Mouse (Mus musculus) ES-Bruce4 (cell line): Measurements from ENCODE around the gene Gm10401. TPM values are rescaled to one million over a fixed set of nuclear protein-coding genes. Genes with fewer than 3 reads are reported as not detected.
"Not testable (repeated sequence)": the region's sequence is repeated elsewhere in the genome, so short reads cannot be mapped to it uniquely, and the experiment has no call there.

ENCODE experiments used
- H3K27ac ChIP-seq: 2 replicates; pipeline ENCODE4 v1.5.1; 2012; ENCODE audit warnings: low read length, inconsistent platforms; ENCODE audit not compliant: insufficient read depth
- H3K27me3 ChIP-seq: 2 replicates; pipeline ENCODE4 v1.6.1; 2012; ENCODE audit warnings: mild to moderate bottlenecking, low read length, inconsistent platforms; ENCODE audit not compliant: control insufficient read depth, poor library complexity, insufficient read depth, severe bottlenecking
- H3K36me3 ChIP-seq: 2 replicates; pipeline ENCODE4 v1.6.1; 2012; ENCODE audit warnings: inconsistent platforms, mild to moderate bottlenecking, low read length, moderate library complexity; ENCODE audit not compliant: control insufficient read depth, poor library complexity, insufficient read depth, severe bottlenecking
- H3K4me1 ChIP-seq: one replicate; pipeline ENCODE4 v1.8.1; 2011; ENCODE audit warnings: low read length; ENCODE audit not compliant: control insufficient read depth, insufficient read depth
- H3K4me3 ChIP-seq: 2 replicates; pipeline ENCODE4 v1.5.1; 2011; ENCODE audit warnings: low read depth, mild to moderate bottlenecking, low read length
- H3K9ac ChIP-seq: 2 replicates; pipeline ENCODE4 v1.6.1; 2012; ENCODE audit warnings: low read depth, mild to moderate bottlenecking, inconsistent platforms; ENCODE audit not compliant: poor library complexity, severe bottlenecking
- H3K9me3 ChIP-seq: replicated peaks from 2 replicates; pipeline ENCODE4 v1.6.1; 2012; ENCODE audit warnings: mild to moderate bottlenecking, low read length, inconsistent platforms; ENCODE audit not compliant: control insufficient read depth, poor library complexity, insufficient read depth, severe bottlenecking
- CTCF ChIP-seq: IDR thresholded peaks from one replicate; pipeline ENCODE4 v1.8.1; 2011; ENCODE audit warnings: low read depth, low read length
- EP300 ChIP-seq: IDR thresholded peaks from 2 replicates; pipeline ENCODE4 v1.6.1; 2011; ENCODE audit warnings: low read depth, low read length; ENCODE audit not compliant: insufficient read depth
- POLR2A ChIP-seq: IDR thresholded peaks from one replicate; pipeline ENCODE4 v1.8.1; 2011; ENCODE audit warnings: low read length; ENCODE audit not compliant: insufficient read depth
- polyA plus RNA-seq: library from polyadenylated mRNA; stranded (reverse); fragments of >200 nt; gene quantifications from 2 replicates; pipeline ENCODE4 v1.2.4, GENCODE M21; 2011; ENCODE audit warnings: low read depth; ENCODE audit not compliant: missing spikeins, insufficient read depth, insufficient read length

Gene Gm10401
- polyA plus RNA-seq, 1 experiment, result not detected

DNA sequence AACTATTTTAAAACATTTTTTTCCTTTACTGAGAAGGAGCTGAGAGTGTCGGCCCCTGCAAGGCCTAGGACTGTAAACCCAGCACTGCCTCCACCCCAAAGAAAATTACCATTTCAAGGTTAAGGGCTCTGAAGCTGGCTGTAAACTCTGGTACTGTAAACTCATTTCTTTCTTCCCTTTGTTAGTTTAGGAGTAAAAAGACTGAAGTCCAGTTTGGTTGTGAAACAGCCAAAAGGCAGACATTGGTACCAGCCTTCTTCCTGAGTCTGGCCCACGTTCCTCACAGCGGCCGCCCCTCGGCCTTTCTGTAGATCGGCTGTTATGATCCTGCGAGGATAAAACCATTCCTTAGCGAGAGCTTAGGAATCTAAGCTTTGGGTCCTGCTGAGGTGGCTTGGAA, 16.4 kb upstream of the Gm10401 start:
- no peak overlapping the region for H3K27ac ChIP-seq
- H3K27me3 ChIP-seq, result no peaks in the 10 kb centered on the region
- H3K9me3 ChIP-seq, result no peaks in the 10 kb centered on the region
- H3K4me3 ChIP-seq, result no peak overlapping the region
- H3K36me3 ChIP-seq, result peaks cover 7% of the 10 kb centered on the region; the same call in 1 of the 2 replicates
- TF ChIP-seq EP300, result no peak
- TF ChIP-seq POLR2A, result no peak
- TF ChIP-seq CTCF, result no peak
- no peaks in the 10 kb centered on the region for H3K4me1 ChIP-seq
- H3K9ac ChIP-seq, result no peak overlapping the region

DNA sequence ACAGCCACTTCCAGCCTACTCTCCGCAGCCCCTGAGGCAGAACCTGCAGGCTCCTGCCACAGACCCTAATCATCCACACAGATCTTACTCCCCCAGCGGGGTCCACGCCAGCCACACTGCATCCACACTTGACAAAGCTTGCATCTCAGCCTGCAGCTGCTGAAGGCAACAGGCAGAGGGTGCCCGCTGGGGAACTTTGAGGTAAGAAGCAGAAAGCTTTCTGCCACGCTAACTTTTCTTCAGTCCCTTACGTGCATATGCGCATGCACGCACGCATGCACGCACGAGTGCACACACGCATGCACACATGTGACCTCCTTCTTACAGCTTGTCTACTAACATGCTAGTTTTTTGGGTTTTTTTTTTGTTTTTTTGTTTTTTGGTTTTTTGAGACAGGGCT, 15.1 kb upstream of the Gm10401 start:
- no peak for TF ChIP-seq CTCF
- TF ChIP-seq EP300, result no peak
- no peak for TF ChIP-seq POLR2A
- Histone ChIP-seq H3K4me1 (no peaks in the 10 kb centered on the region), H3K4me3 (no peak overlapping the region), H3K9ac (no peak overlapping the region), H3K36me3 (peaks cover 7% of the 10 kb centered on the region; the same call in 1 of the 2 replicates), H3K9me3 (no peaks in the 10 kb centered on the region), H3K27me3 (no peaks in the 10 kb centered on the region), H3K27ac (no peak overlapping the region)

DNA sequence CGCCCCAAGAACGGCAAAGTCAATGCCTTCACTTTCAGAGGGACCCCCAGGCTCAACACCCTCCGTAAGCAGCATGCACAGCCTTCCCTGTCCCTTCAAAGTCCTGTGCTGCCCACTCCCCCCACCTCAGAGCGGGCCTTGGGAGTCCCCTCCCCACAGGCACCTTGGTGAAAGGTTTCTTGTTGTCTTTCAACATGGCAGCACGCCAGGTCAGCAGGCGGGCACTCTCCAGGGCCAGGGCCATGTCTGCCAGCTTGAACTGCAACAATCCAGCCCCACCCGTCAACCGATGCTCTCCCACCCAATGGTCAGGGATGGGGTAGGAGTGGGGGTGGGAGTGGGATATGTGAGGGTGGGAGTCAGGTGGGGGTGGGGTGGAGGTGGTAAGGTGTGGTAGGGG, 13.1 kb upstream of the Gm10401 start:
- no peak for TF ChIP-seq EP300
- TF ChIP-seq CTCF, result no peak
- no peak overlapping the region for H3K27ac ChIP-seq
- no peaks in the 10 kb centered on the region for H3K9me3 ChIP-seq
- H3K36me3 ChIP-seq, result no peaks in the 10 kb centered on the region
- no peak overlapping the region for H3K4me3 ChIP-seq
- H3K27me3 ChIP-seq, result no peaks in the 10 kb centered on the region
- H3K9ac ChIP-seq, result no peak overlapping the region
- no peaks in the 10 kb centered on the region for H3K4me1 ChIP-seq

DNA sequence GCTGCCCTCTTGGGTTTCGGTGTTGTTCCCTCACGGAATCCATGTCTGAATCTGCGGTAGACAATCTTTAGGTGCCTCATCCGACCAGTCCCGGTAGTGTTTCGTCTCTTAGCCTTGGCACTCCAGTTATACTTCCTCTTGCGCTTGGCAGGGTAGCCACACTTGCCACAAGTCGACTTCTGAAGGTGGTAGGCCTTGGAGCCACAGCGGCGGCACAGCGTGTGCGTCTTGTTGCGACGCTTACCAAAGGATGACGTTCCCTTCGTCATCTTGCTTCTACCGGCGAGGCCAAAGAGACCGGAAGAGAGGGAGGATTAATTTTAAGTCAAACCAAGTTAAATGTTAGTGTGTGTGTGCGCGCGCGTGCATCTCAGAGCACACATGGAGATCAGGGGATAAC, 5.2 kb upstream of the Gm10401 start:
- not testable (repeated sequence) for H3K4me3 ChIP-seq, H3K36me3 ChIP-seq, H3K4me1 ChIP-seq, H3K9me3 ChIP-seq, H3K27me3 ChIP-seq, H3K27ac ChIP-seq, H3K9ac ChIP-seq

DNA sequence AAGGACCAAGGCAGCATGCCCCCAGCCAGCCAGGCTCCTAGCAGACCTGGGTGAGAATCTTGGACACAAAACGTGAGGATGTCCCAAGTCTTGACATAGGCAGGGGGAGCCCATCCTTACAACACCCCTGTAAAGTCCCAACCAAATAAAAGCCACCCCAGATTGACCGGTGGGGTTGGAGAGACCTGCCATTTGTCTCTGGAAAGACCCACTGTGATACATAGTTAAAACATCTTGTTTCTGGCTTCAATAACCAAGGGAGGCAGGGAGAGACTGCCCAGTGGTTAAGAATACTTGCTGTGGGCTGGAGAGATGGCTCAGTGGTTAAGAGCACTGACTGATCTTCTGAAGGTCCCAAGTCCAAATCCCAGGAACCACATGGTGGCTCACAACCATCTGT, 4.1 kb upstream of the Gm10401 start:
- no peak overlapping the region for H3K9ac ChIP-seq
- no peak for TF ChIP-seq CTCF
- TF ChIP-seq POLR2A, result no peak
- TF ChIP-seq EP300, result no peak
- 0 out of 2 replicates have a peak, but pooled peaks cover 2% of the 10 kb centered on the region for H3K36me3 ChIP-seq

DNA sequence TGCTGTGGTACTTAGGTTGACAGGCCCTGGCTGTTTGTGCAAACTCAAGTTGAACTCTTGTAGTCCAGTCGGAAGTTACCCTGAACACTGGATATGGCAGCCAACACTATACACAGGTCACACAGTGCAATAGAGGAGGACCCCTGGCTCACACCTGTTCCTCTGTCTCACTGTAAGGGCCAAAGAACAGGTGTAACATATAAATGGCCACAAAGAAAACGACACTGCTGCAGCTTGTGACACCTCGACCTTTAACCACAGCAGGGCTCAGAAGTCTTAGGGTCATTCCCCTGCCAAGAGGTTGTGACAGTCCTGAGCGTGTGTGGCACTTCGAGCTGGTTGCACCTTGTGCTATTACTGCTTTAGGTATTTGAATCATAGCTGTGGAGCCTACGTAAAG, 2.4 kb upstream of the Gm10401 start:
- Histone ChIP-seq H3K36me3 (peaks cover 10% of the 10 kb centered on the region), H3K4me1 (no peaks in the 10 kb centered on the region), H3K27ac (no peak overlapping the region), H3K4me3 (no peak overlapping the region), H3K27me3 (no peaks in the 10 kb centered on the region), H3K9me3 (no peaks in the 10 kb centered on the region), H3K9ac (no peak overlapping the region)
- no peak for TF ChIP-seq CTCF
- TF ChIP-seq POLR2A, result no peak
- TF ChIP-seq EP300, result no peak

More for the DNA sequence above, 4.1 kb upstream of the Gm10401 start:
- no peaks in the 10 kb centered on the region for H3K9me3 ChIP-seq
- H3K27ac ChIP-seq, result no peak overlapping the region
- H3K4me3 ChIP-seq, result no peak overlapping the region
- H3K27me3 ChIP-seq, result no peaks in the 10 kb centered on the region
- no peaks in the 10 kb centered on the region for H3K4me1 ChIP-seq
